Mouse (Mus musculus): ENCODE measurements around the gene Tsn. TPM values are rescaled to one million over a fixed set of nuclear protein-coding genes. Genes with fewer than 3 reads are reported as not detected.

Tsn gene
- polyA plus RNA-seq, 1 experiment from 2014 or later = 117 TPM

DNA sequence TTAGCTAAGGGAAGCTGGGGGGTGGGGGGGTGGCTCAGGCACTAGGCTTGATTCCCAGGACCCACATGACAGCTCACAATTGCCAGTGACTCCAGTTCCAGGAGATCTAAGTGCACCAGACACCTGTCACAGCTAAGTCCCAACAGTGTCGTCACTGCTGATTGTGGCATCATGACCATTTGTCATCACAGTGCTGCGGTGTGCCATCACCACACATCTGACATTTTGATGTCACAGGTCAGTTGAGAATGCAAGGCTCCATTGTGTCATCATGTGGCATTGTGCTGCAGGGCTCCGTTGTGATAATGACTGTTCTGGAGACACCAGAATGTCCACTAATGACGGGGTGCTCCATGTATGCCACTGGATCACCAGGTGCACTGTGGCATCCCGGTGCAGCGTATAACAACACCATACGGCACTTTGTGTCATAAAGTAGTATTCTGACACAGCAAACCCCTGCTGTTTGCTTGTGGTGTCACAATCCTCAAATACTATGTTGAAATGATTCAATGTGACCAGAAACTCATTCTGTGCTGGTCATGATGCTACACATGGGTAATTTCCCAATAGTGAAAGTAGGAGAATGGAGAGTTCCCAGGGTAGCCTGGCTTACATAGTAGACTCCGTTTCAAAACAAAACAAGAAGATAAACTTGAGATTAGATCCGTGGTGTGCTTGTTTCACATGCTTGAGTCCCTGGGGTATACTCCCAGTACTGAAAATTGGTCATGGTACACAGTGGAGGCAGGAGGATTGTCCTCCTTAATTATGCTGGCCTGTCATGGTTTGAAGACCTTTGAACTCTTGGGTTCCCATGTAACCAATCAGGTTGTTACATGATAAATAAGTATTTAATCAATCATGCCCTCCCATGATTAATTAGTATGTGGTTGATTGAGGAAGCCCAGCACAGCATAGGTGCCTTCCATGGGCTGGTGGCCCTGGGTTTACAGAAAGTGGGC is 23.5 kb upstream of the Tsn start:
- Histone ChIP-seq H3K36me3 (replicated peaks; ENCODE audit: insufficient read depth, low read length) (peaks cover 40% of the 10 kb centered on the region), H3K4me3 (ENCODE audit: low read depth, low read length) (no peak overlapping the region), H3K4me2 (ENCODE audit: low read depth, low read length) (peak overlapping the region; percentile 47; the same call in 1 of the 2 replicates), H3K4me1 (ENCODE audit: insufficient read depth) (no peaks in the 10 kb centered on the region), H3K9me3 (ENCODE audit: low read length) (no peaks in the 10 kb centered on the region), H3K9ac (replicated peaks) (no peak overlapping the region), H3K27me3 (ENCODE audit: insufficient read depth, low read length) (no peaks in the 10 kb centered on the region), H3K27ac (ENCODE audit: low read depth) (peak overlapping the region; percentile 85)
- DNase-seq = peak; percentile 22
- WGBS (ENCODE audit: insufficient replicate concordance) = 61% methylated on average over 9 of the region's 9 CpGs
- TF ChIP-seq CTCF (IDR thresholded peaks at IDR 0.05; ENCODE audit: low read depth) (no peak), EP300 (IDR thresholded peaks at IDR 0.05; ENCODE audit: low read depth) (0 out of 2 replicates have a peak, but pooled peaks have one; percentile 26)
- ATAC-seq = peak; percentile 93

- Histone ChIP-seq H3K4me3 (ENCODE audit: low read depth, low read length) (peak within 1 kb of the TSS; percentile 73), H3K36me3 (replicated peaks; ENCODE audit: insufficient read depth, low read length) (peaks cover 13% of the 10 kb centered on the region), H3K27ac (ENCODE audit: low read depth) (peak within 1 kb of the TSS; percentile 60), H3K27me3 (ENCODE audit: insufficient read depth, low read length) (no peaks in the 10 kb centered on the region), H3K4me1 (ENCODE audit: insufficient read depth) (peaks cover 10% of the 10 kb centered on the region; the same call in 1 of the 2 replicates), H3K9ac (replicated peaks) (peak within 1 kb of the TSS; percentile 82), H3K4me2 (ENCODE audit: low read depth, low read length) (peak within 1 kb of the TSS; percentile 76), H3K9me3 (ENCODE audit: low read length) (no peaks in the 10 kb centered on the region)
- under 1% methylated on average over 37 of the region's 37 CpGs for WGBS (ENCODE audit: insufficient replicate concordance)
- TF ChIP-seq EP300 (IDR thresholded peaks at IDR 0.05; ENCODE audit: low read depth) (peak; percentile 44; the same call in 1 of the 2 replicates), CTCF (IDR thresholded peaks at IDR 0.05; ENCODE audit: low read depth) (peak; percentile 94)
- DNase-seq (peak; percentile 93), ATAC-seq (peak; percentile 95)
Measured at GRCm38 (mm10) chr1:118321661-118322201, 10.2 kb upstream of the Tsn start, which contains the start of gene Nifk. Nifk (plus strand) TSS chr1:118321839.

- H3K9ac ChIP-seq (replicated peaks) = no peak overlapping the region
- no peaks in the 10 kb centered on the region for H3K9me3 ChIP-seq (ENCODE audit: low read length)
- no peak overlapping the region for H3K27ac ChIP-seq (ENCODE audit: low read depth)
- no peaks in the 10 kb centered on the region for H3K27me3 ChIP-seq (ENCODE audit: insufficient read depth, low read length)
- no peak for ATAC-seq
- WGBS (ENCODE audit: insufficient replicate concordance) = 62% methylated on average over 2 of the region's 2 CpGs
- no peak overlapping the region for H3K4me3 ChIP-seq (ENCODE audit: low read depth, low read length)
- peaks cover 13% of the 10 kb centered on the region for H3K36me3 ChIP-seq (replicated peaks; ENCODE audit: insufficient read depth, low read length)
- H3K4me1 ChIP-seq (ENCODE audit: insufficient read depth) = peaks cover 10% of the 10 kb centered on the region; the same call in 1 of the 2 replicates
- peak; percentile 64 for DNase-seq
- TF ChIP-seq EP300 (IDR thresholded peaks at IDR 0.05; ENCODE audit: low read depth) = no peak
- TF ChIP-seq CTCF (IDR thresholded peaks at IDR 0.05; ENCODE audit: low read depth) = peak; percentile 68
- H3K4me2 ChIP-seq (ENCODE audit: low read depth, low read length) = no peak overlapping the region; the same call in 1 of the 2 replicates
Measured at GRCm38 (mm10) chr1:118320696-118321095, 9.2 kb upstream of the Tsn start.

- peak overlapping the region; percentile 70 for H3K4me2 ChIP-seq (ENCODE audit: low read depth, low read length)
- TF ChIP-seq EP300 (IDR thresholded peaks at IDR 0.05; ENCODE audit: low read depth) (peak; percentile 26; the same call in 1 of the 2 replicates), CTCF (IDR thresholded peaks at IDR 0.05; ENCODE audit: low read depth) (no peak)
- peak overlapping the region; percentile 81 for H3K9ac ChIP-seq (replicated peaks)
- peaks cover 12% of the 10 kb centered on the region for H3K36me3 ChIP-seq (replicated peaks; ENCODE audit: insufficient read depth, low read length)
- H3K4me1 ChIP-seq (ENCODE audit: insufficient read depth) = peaks cover 10% of the 10 kb centered on the region
- peak overlapping the region; percentile 78 for H3K4me3 ChIP-seq (ENCODE audit: low read depth, low read length)
- peak overlapping the region; percentile 96 for H3K27ac ChIP-seq (ENCODE audit: low read depth)
- ATAC-seq (peak; percentile 99), DNase-seq (peak; percentile 91)
- whole genome bisulfite sequencing (ENCODE audit: insufficient replicate concordance) = 3% methylated on average over 65 of the region's 67 CpGs
- H3K9me3 ChIP-seq (ENCODE audit: low read length) = no peaks in the 10 kb centered on the region
- no peaks in the 10 kb centered on the region for H3K27me3 ChIP-seq (ENCODE audit: insufficient read depth, low read length)
Measured at GRCm38 (mm10) chr1:118310780-118311621, 538 bp downstream of the Tsn start.

DNA sequence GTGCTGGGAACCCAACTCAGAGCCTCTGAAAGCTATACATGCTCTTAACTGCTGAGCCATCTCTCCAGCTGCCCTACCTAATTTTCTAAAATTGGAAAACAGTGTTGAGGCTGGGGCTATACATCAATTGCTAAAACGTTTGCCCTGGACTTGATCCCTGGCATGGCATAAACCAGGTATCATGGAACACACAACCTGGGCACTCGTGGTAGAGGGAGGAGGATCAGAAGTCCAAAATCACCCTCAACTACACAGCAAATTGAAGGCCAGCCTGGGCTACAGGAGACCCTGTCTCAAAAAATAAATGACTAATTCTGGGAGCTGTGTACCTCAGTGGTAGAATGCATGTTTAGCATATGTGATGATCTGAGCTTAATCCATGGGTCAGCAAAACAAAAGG is 13.8 kb downstream of the Tsn start:
- H3K27ac ChIP-seq (ENCODE audit: low read depth) = no peak overlapping the region
- H3K9ac ChIP-seq (replicated peaks) = no peak overlapping the region
- H3K9me3 ChIP-seq (ENCODE audit: low read length) = no peaks in the 10 kb centered on the region
- no peaks in the 10 kb centered on the region for H3K27me3 ChIP-seq (ENCODE audit: insufficient read depth, low read length)
- no peak overlapping the region for H3K4me3 ChIP-seq (ENCODE audit: low read depth, low read length)
- WGBS (ENCODE audit: insufficient replicate concordance) = 77% methylated on average over 2 of the region's 2 CpGs
- TF ChIP-seq CTCF (IDR thresholded peaks at IDR 0.05; ENCODE audit: low read depth) (no peak), EP300 (IDR thresholded peaks at IDR 0.05; ENCODE audit: low read depth) (no peak)
- H3K36me3 ChIP-seq (replicated peaks; ENCODE audit: insufficient read depth, low read length) = peaks cover 51% of the 10 kb centered on the region
- ATAC-seq (no peak), DNase-seq (no peak)
- H3K4me1 ChIP-seq (ENCODE audit: insufficient read depth) = no peaks in the 10 kb centered on the region
- no peak overlapping the region for H3K4me2 ChIP-seq (ENCODE audit: low read depth, low read length)
